Mouse (Mus musculus) heart, embryonic 13.5 days (tissue): Measurements from ENCODE around the gene Gtf2ird1. TPM values are rescaled to one million over a fixed set of nuclear protein-coding genes. Genes with fewer than 3 reads are reported as not detected.
"Not testable (repeated sequence)": the region's sequence is repeated elsewhere in the genome, so short reads cannot be mapped to it uniquely, and the experiment has no call there.

Source experiments
- ATAC-seq: fragments of 200-750 bp; cut with Nextera tagmentation; 2 replicates; pipeline ENCODE4 v1.8.0; 2017; ENCODE audit warnings: moderate TSS enrichment; ENCODE audit not compliant: insufficient number of reproducible peaks, low FRiP score, low TSS enrichment; ENCODE audit errors: extremely low read depth
- H3K27ac ChIP-seq: fragments of 300-500 bp; sonication (generic); replicated peaks from 2 replicates; pipeline ENCODE4 v1.5.1; 2015; ENCODE audit warnings: moderate library complexity, mild to moderate bottlenecking, inconsistent platforms
- H3K27me3 ChIP-seq: fragments of 300-500 bp; sonication (generic); replicated peaks from 2 replicates; pipeline ENCODE4 v1.6.1; 2015; ENCODE audit warnings: mild to moderate bottlenecking, inconsistent platforms
- H3K36me3 ChIP-seq: fragments of 300-500 bp; sonication (generic); 2 replicates; pipeline ENCODE4 v1.6.1; 2015; ENCODE audit warnings: mild to moderate bottlenecking, inconsistent platforms
- H3K4me1 ChIP-seq: fragments of 300-500 bp; sonication (generic); 2 replicates; pipeline ENCODE4 v1.6.1; 2015; ENCODE audit warnings: inconsistent platforms
- H3K4me2 ChIP-seq: fragments of 300-500 bp; sonication (generic); 2 replicates; pipeline ENCODE4 v1.6.1; 2015; ENCODE audit warnings: inconsistent platforms, mild to moderate bottlenecking, moderate library complexity
- H3K4me3 ChIP-seq: fragments of 300-500 bp; sonication (generic); 2 replicates; pipeline ENCODE4 v1.5.1; 2015; ENCODE audit warnings: moderate library complexity, mild to moderate bottlenecking, inconsistent platforms
- H3K9ac ChIP-seq: fragments of 300-500 bp; sonication (generic); 2 replicates; pipeline ENCODE4 v1.6.1; 2015; ENCODE audit warnings: inconsistent platforms, mild to moderate bottlenecking, moderate library complexity
- H3K9me3 ChIP-seq: fragments of 300-500 bp; sonication (generic); 2 replicates; pipeline ENCODE4 v1.6.1; 2016; ENCODE audit warnings: inconsistent platforms
- WGBS: fragments of 180-500 bp; shearing (Covaris S2); methylation state at CpG from one replicate; pipeline ENCODE4 v1.1.7; 2015; ENCODE audit warnings: mixed read lengths; 5-methylcytosine and 5-hydroxymethylcytosine counted together
- polyA plus RNA-seq: library from polyadenylated mRNA; unstranded; fragments of >200 nt; fragmentation: Nextera tagmentation; extraction: Ambion mirVana; gene quantifications from 2 replicates; pipeline ENCODE4 v1.2.1, GENCODE M21; 2015

Gene Gtf2ird1
- polyA plus RNA-seq, 1 experiment from 2014 or later, result 53.4 TPM

DNA sequence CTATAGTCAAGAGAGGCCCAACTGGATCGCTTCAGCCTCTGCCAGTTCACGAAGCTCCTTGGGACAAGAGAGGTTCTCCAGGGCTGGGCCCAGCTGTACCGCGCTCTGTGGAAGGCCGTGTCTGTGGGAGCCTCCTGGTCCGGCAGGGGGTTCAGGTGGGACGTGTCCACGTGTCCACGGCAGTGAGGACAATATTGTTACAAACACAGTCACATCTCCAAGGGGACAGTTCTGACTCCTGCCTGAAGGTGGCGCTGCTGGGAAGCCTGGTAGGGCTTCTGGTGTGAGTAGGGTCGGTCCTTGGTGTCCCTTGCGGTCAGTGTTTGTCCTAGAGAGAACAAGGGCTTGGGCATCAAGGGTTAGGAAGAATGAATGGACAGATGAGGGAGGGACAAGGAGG is 33.9 kb upstream of the Gtf2ird1 start:
- H3K27me3 ChIP-seq, result no peaks in the 10 kb centered on the region
- H3K4me3 ChIP-seq, result no peak overlapping the region
- no peak overlapping the region for H3K27ac ChIP-seq
- no peaks in the 10 kb centered on the region for H3K9me3 ChIP-seq
- ATAC-seq, result no peak
- 86% methylated on average over 12 of the region's 12 CpGs for WGBS
- H3K4me1 ChIP-seq, result peaks cover 11% of the 10 kb centered on the region
- peaks cover 34% of the 10 kb centered on the region for H3K36me3 ChIP-seq
- no peak overlapping the region for H3K4me2 ChIP-seq
- no peak overlapping the region for H3K9ac ChIP-seq

DNA sequence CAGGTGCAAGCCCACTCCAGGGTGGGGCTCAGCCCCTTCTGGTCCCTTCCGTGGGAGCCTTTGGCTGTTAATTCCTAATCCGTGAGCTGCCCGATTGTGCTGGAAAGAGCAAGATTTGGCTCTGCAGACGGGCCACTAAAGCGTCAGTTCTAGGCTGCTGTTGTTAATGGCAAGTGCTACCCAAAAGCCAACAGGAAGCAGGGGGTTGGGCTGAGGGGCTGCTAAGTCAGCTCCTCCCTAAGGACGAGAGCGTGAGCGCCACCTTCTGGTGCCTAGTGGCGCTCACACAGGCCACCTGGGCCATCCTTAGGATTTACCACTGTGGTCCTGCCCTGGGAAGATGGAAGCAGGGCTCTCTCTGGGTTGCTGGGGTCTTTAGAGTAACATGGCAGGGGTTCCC is 33.1 kb upstream of the Gtf2ird1 start:
- WGBS, result 21% methylated on average over 9 of the region's 9 CpGs
- no peak overlapping the region for H3K4me3 ChIP-seq
- peaks cover 29% of the 10 kb centered on the region for H3K36me3 ChIP-seq
- H3K4me2 ChIP-seq, result no peak overlapping the region
- H3K9me3 ChIP-seq, result no peaks in the 10 kb centered on the region
- H3K4me1 ChIP-seq, result peaks cover 11% of the 10 kb centered on the region
- no peaks in the 10 kb centered on the region for H3K27me3 ChIP-seq
- H3K9ac ChIP-seq, result no peak overlapping the region
- ATAC-seq, result no peak
- no peak overlapping the region for H3K27ac ChIP-seq

DNA sequence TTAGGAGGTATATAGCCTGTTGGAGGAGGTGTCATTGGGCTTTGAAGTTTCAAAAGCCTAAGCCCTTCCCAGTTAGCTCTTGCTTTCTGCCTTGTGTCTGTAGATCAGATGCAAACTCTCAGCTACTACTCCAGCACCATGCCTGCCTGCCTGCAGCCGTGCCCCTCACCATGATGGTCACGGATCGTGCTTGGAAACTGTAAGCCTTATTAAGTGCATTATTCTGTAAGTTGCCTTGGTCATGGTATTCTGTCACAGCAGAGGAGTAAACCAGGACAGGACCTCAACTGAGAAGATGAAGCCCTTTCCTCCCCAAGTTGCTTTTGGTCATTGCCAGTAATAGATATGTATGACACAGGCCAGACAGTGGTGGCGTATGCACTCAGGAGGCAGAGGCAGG is 32.1 kb upstream of the Gtf2ird1 start:
- Histone ChIP-seq H3K27ac (no peak overlapping the region), H3K4me2 (no peak overlapping the region), H3K9ac (no peak overlapping the region), H3K4me1 (peaks cover 11% of the 10 kb centered on the region), H3K36me3 (peaks cover 29% of the 10 kb centered on the region), H3K9me3 (no peaks in the 10 kb centered on the region), H3K27me3 (no peaks in the 10 kb centered on the region), H3K4me3 (no peak overlapping the region)
- ATAC-seq, result no peak
- WGBS, result 92% methylated on average over 4 of the region's 4 CpGs

DNA sequence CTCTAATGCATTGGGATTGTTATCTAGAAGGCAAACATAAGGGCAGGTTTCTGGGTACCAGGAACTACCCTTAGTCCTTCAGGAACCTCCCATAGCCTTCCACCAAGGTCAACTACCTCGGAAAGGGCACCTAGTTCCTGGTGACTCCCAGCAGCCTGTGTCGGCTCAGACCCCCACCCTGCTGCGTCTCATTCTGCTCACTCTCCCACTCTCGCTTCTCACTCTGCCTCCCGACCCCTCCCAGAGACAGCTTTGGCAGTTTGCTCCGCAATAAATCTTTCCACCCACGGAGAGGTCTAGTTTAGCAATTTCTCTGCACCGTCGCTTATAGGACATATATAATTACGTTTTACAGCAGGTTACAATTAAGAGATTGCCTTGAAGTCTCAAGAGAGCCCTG is 31.5 kb upstream of the Gtf2ird1 start:
- no peaks in the 10 kb centered on the region for H3K9me3 ChIP-seq
- ATAC-seq, result no peak
- H3K4me2 ChIP-seq, result no peak overlapping the region
- H3K27me3 ChIP-seq, result no peaks in the 10 kb centered on the region
- peaks cover 11% of the 10 kb centered on the region for H3K4me1 ChIP-seq
- 74% methylated on average over 10 of the region's 10 CpGs for WGBS
- H3K9ac ChIP-seq, result no peak overlapping the region
- H3K4me3 ChIP-seq, result no peak overlapping the region
- no peak overlapping the region for H3K27ac ChIP-seq
- peaks cover 26% of the 10 kb centered on the region for H3K36me3 ChIP-seq

DNA sequence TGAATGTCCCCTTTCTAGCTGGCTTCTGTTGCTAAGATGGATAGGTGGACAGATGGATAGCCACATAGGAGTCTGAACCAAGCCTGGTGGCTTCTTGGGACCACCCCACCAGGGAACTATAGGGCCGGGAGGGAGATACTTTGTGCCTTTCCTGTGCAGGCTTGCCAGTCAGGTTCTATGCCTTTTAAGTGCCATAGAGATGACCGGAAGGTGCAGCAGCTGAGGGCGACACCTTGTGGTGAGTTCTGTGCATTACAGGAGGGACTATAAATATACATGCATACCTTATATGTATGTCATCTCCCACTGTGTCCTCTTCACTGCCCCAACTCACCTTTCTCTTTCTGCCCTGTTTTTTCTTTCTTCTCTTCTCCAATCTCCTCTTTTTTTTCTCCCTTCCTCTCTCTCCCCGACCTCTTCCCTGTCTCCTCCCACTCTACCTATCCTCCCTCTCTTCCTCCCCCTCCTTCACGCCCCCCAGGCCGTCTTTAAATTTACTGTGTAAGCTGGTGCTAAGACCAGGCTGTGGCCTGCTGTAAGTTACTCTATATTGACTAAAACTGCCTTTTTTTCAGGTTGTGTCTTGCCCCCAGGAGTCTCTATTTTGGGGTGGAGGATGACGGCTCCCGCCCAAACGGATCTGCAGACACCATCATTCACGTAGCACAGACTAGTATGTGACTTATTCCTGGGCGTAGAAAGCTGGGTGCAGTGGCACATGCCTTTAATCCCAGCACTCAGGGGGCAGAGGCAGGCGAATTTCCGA is 29.6 kb upstream of the Gtf2ird1 start:
- 0 out of 2 replicates have a peak overlapping the region, but pooled peaks have one; percentile 28 for H3K9ac ChIP-seq
- WGBS, result 56% methylated on average over 13 of the region's 13 CpGs
- H3K36me3 ChIP-seq, result peaks cover 21% of the 10 kb centered on the region
- no peaks in the 10 kb centered on the region for H3K27me3 ChIP-seq
- H3K9me3 ChIP-seq, result no peaks in the 10 kb centered on the region
- H3K4me2 ChIP-seq, result no peak overlapping the region
- no peak overlapping the region for H3K27ac ChIP-seq
- H3K4me1 ChIP-seq, result peaks cover 6% of the 10 kb centered on the region; the same call in 1 of the 2 replicates
- no peak; the same call in 1 of the 2 replicates for ATAC-seq
- no peak overlapping the region for H3K4me3 ChIP-seq

DNA sequence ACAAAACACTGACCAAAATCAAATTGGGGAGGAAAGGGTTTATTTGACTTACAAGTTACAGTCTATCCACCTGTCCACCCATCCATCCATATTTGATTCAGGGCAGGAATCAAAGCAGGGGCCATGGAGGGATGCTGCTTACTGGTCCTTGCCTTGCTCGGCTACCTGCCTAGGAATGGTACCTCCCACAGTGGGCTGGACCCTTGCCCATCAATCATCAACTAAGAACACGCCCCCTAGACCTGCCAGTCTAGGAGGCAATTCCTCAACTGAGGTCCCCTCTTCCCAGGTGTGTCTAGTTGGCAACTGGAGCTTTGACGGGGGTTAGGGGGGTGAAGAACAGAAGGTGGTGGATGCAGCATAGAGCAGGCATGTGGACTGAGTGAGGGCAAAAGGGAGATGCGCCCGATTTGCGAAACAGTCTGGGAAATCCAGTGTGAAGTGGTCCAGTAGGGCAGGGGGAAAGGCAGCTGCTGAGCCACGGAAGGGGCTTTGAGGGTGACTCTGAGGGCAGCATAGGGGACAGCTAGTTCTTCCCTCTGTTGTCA is 28.7 kb upstream of the Gtf2ird1 start:
- Histone ChIP-seq H3K9ac (0 out of 2 replicates have a peak overlapping the region, but pooled peaks have one; percentile 13), H3K9me3 (no peaks in the 10 kb centered on the region), H3K4me3 (no peak overlapping the region), H3K27ac (no peak overlapping the region), H3K4me1 (peaks cover 6% of the 10 kb centered on the region; the same call in 1 of the 2 replicates), H3K27me3 (no peaks in the 10 kb centered on the region), H3K4me2 (no peak overlapping the region), H3K36me3 (peaks cover 13% of the 10 kb centered on the region)
- 69% methylated on average over 7 of the region's 7 CpGs for WGBS
- ATAC-seq, result no peak

DNA sequence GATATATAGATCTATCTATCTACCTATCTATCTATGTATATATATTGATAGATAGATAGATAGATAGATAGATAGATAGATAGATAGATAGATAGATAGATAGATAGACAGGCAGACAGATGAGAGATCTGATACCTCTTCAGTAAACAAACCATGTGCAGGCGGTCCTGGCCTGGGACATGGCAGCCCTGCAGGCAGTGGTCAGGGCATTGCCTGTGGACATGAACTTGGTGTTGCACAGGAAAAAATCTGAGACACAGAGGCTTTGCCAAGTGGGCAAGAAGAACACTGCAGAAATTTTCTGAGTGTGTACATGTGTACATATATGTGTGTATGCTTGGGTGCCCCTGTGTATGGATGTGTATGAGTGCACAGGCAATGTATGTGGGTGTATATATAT is 26.8 kb upstream of the Gtf2ird1 start:
- H3K4me3 ChIP-seq, result no peak overlapping the region
- no peak for ATAC-seq
- no peaks in the 10 kb centered on the region for H3K36me3 ChIP-seq
- H3K4me2 ChIP-seq, result no peak overlapping the region
- H3K27me3 ChIP-seq, result no peaks in the 10 kb centered on the region
- no peaks in the 10 kb centered on the region for H3K9me3 ChIP-seq
- no peak overlapping the region for H3K9ac ChIP-seq
- H3K27ac ChIP-seq, result no peak overlapping the region
- WGBS, result 71% methylated on average over 1 of the region's 1 CpGs
- H3K4me1 ChIP-seq, result no peaks in the 10 kb centered on the region; the same call in 1 of the 2 replicates

DNA sequence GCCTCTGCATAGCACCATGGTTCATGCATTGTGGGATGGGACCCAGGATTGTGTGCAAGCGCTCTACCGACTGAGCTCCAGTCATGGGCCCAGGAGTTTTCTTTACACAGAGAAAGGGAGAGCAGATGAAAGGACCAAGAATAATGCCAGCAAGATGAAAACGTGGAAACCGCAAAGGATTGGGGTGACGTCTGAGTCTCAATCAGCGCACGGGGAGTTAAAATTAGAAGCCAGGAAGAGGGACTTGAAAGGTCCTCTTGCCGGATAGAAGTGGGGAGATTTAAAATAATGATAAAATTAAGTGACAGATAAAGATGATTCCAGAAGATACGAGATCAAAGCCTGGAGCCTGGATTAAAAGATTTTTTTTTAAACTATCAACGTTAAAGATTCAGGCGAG is 25.8 kb upstream of the Gtf2ird1 start:
- ATAC-seq, result no peak
- Histone ChIP-seq H3K27ac (no peak overlapping the region), H3K9ac (no peak overlapping the region), H3K4me2 (no peak overlapping the region), H3K4me3 (no peak overlapping the region), H3K4me1 (no peaks in the 10 kb centered on the region; the same call in 1 of the 2 replicates), H3K27me3 (no peaks in the 10 kb centered on the region), H3K9me3 (no peaks in the 10 kb centered on the region), H3K36me3 (no peaks in the 10 kb centered on the region)
- 55% methylated on average over 11 of the region's 11 CpGs for WGBS

DNA sequence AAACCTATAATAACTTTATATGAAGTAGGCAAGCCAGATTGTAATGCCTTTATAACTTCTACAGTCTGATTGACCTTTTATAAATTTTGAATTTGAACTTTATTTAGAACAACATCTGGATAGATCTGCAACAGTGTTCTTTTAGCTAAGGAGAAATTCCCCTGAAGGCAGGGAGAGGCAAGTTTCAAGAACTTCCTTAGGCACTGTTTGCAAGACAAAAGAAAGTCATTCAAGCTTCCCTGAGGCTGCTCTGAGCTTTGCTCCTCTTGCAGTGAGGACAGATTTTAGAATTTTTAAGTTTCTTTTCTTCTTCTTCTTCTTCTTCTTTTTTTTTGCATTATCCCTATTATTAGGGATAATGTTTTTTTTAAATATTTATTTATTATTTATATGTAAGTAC is 22.4 kb upstream of the Gtf2ird1 start:
- H3K27me3 ChIP-seq, ATAC-seq, H3K9ac ChIP-seq: not testable (repeated sequence)

DNA sequence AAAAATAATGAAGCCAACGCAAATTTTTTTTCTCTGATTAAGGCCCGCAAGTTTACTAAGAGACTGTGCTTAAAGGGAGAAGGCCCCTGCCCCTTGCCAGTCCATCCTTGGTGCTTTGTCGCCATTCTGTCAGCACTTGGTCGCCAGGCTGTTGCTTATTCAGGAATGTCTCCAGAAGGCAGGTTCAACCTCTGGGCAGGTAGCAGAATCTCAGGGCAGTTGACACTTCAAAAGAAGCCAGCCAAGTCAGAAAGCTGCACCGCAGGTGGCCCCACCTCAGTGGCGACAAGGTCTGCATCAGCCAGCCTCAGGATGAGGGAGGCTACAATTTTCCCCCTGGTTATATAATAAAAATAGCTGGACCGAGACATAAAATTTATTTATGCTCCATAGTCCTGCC is 19.2 kb upstream of the Gtf2ird1 start:
- H3K9ac ChIP-seq, H3K4me2 ChIP-seq, H3K27me3 ChIP-seq, H3K36me3 ChIP-seq, H3K27ac ChIP-seq, H3K4me1 ChIP-seq, H3K4me3 ChIP-seq, ATAC-seq: not testable (repeated sequence)
- peaks cover 12% of the 10 kb centered on the region; the same call in 1 of the 2 replicates for H3K9me3 ChIP-seq
- WGBS, result 86% methylated on average over 7 of the region's 7 CpGs

More for the DNA sequence above, 22.4 kb upstream of the Gtf2ird1 start:
- peaks cover 12% of the 10 kb centered on the region; the same call in 1 of the 2 replicates for H3K9me3 ChIP-seq
- not testable (repeated sequence) for H3K4me2 ChIP-seq, H3K36me3 ChIP-seq, H3K4me1 ChIP-seq, H3K27ac ChIP-seq, H3K4me3 ChIP-seq

DNA sequence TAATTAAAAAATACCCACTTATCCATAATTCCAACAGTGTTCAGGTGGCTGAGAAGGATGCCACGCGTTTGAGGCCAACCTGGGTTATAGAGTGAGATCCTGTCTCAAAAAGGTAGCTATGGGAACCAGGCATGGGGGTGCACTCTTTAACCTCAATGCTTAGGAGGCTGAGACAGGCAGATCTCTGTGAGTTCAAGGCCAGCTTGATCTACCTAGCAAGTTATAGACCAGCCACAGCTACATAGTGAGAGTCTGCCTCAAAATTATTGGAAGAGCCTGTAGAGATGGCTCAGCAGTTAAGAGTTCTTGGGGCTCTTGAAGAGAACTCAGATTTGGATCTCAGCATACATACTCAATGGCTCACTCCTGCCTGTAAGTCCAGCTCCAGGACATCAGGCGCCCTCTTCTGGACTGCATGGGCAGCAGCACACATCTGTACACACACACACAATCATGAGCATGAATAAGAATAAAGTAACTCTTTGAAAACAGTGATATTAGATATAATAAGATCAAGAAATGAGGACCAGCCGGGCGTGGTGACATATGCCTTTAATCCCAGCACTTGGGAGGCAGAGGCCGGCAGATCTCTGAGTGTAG is 18.6 kb upstream of the Gtf2ird1 start:
- Histone ChIP-seq H3K9me3 (peaks cover 12% of the 10 kb centered on the region; the same call in 1 of the 2 replicates), H3K27me3 (no peaks in the 10 kb centered on the region), H3K4me1 (no peaks in the 10 kb centered on the region), H3K4me2 (no peak overlapping the region), H3K36me3 (no peaks in the 10 kb centered on the region), H3K4me3 (no peak overlapping the region), H3K9ac (no peak overlapping the region), H3K27ac (no peak overlapping the region)
- ATAC-seq, result no peak
- 88% methylated on average over 6 of the region's 6 CpGs for WGBS
